Mouse (Mus musculus) small intestine, adult 2 months (tissue): Measurements from ENCODE around the gene Nrg3. TPM values are rescaled to one million over a fixed set of nuclear protein-coding genes. Genes with fewer than 3 reads are reported as not detected.

Source experiments
- H3K27ac ChIP-seq: fragments of 200-500 bp; 2 replicates; pipeline ENCODE4 v1.5.1; 2012; ENCODE audit warnings: low read depth, low read length, control low read depth, inconsistent platforms; ENCODE audit not compliant: insufficient read depth
- H3K27me3 ChIP-seq: fragments of 200-500 bp; 2 replicates; pipeline ENCODE4 v1.6.1; 2012; ENCODE audit warnings: mild to moderate bottlenecking, moderate library complexity, low read length, inconsistent platforms; ENCODE audit not compliant: control insufficient read depth, insufficient read depth
- H3K36me3 ChIP-seq: fragments of 200-500 bp; 2 replicates; pipeline ENCODE4 v1.6.1; 2012; ENCODE audit warnings: mild to moderate bottlenecking, low read length, control low read depth, inconsistent platforms; ENCODE audit not compliant: control insufficient read depth, insufficient read depth
- H3K4me1 ChIP-seq: fragments of 200-500 bp; 2 replicates; pipeline ENCODE4 v1.6.1; 2012; ENCODE audit warnings: low read length, inconsistent platforms, mixed read lengths; ENCODE audit not compliant: control insufficient read depth, insufficient read depth, insufficient read length
- H3K4me3 ChIP-seq: fragments of 200-500 bp; 2 replicates; pipeline ENCODE4 v1.5.1; 2012; ENCODE audit warnings: low read depth, mild to moderate bottlenecking, control low read depth, inconsistent platforms, low read length, moderate library complexity
- CTCF ChIP-seq: fragments of 200-500 bp; IDR thresholded peaks from 2 replicates; pipeline ENCODE4 v1.5.1; 2012; ENCODE audit warnings: low read depth, mild to moderate bottlenecking, control low read depth, inconsistent platforms, low read length, moderate library complexity, mixed read lengths; ENCODE audit not compliant: insufficient replicate concordance, insufficient read length; ENCODE audit errors: extremely low read depth
- POLR2A ChIP-seq: fragments of 200-500 bp; IDR thresholded peaks from 2 replicates; pipeline ENCODE4 v1.6.1; 2012; ENCODE audit warnings: low read depth, mild to moderate bottlenecking, control low read depth, inconsistent platforms, low read length, moderate library complexity
- WGBS: fragments of 180-500 bp; shearing (Covaris S2); methylation state at CpG from one replicate; pipeline ENCODE4 v1.1.7; 2018; 5-methylcytosine and 5-hydroxymethylcytosine counted together
- polyA plus RNA-seq: library from polyadenylated mRNA; depleted of rRNA; stranded (reverse); fragments of >200 nt; gene quantifications from 2 replicates; pipeline ENCODE4 v1.2.3, GENCODE M21; 2012

The Nrg3 gene
- polyA plus RNA-seq, 1 experiment: 0.18 TPM

- no peaks in the 10 kb centered on the region for H3K27me3 ChIP-seq
- H3K4me3 ChIP-seq: no peak overlapping the region
- H3K36me3 ChIP-seq: no peaks in the 10 kb centered on the region
- 75% methylated on average over 3 of the region's 3 CpGs for WGBS
- TF ChIP-seq POLR2A: no peak
- TF ChIP-seq CTCF: no peak
- no peaks in the 10 kb centered on the region for H3K4me1 ChIP-seq
- no peak overlapping the region for H3K27ac ChIP-seq
Observed at GRCm38 (mm10) chr14:39109566-39109965, 363.3 kb downstream of the Nrg3 start.

- no peak for TF ChIP-seq POLR2A
- TF ChIP-seq CTCF: no peak
- Histone ChIP-seq H3K4me1 (no peaks in the 10 kb centered on the region), H3K36me3 (no peaks in the 10 kb centered on the region), H3K27ac (no peak overlapping the region), H3K4me3 (no peak overlapping the region), H3K27me3 (no peaks in the 10 kb centered on the region)
- 88% methylated on average over 3 of the region's 3 CpGs for WGBS
Observed at GRCm38 (mm10) chr14:39106776-39107175, 366.1 kb downstream of the Nrg3 start.

- Histone ChIP-seq H3K4me3 (no peak overlapping the region), H3K4me1 (no peaks in the 10 kb centered on the region), H3K27ac (no peak overlapping the region), H3K36me3 (no peaks in the 10 kb centered on the region), H3K27me3 (no peaks in the 10 kb centered on the region)
- WGBS: 68% methylated on average over 1 of the region's 1 CpGs
- no peak for TF ChIP-seq CTCF
- TF ChIP-seq POLR2A: no peak
Observed at GRCm38 (mm10) chr14:39095219-39095618, 377.7 kb downstream of the Nrg3 start.

GRCm38 (mm10) chr14:39079461-39079860, 393.4 kb downstream of the Nrg3 start:
- no peaks in the 10 kb centered on the region for H3K27me3 ChIP-seq
- TF ChIP-seq CTCF (no peak), POLR2A (no peak)
- no peaks in the 10 kb centered on the region for H3K36me3 ChIP-seq
- H3K4me3 ChIP-seq: no peak overlapping the region
- no peaks in the 10 kb centered on the region for H3K4me1 ChIP-seq
- H3K27ac ChIP-seq: no peak overlapping the region
- 43% methylated on average over 1 of the region's 1 CpGs for WGBS

GRCm38 (mm10) chr14:39051542-39051941, 421.3 kb downstream of the Nrg3 start:
- Histone ChIP-seq H3K36me3 (no peaks in the 10 kb centered on the region), H3K4me3 (no peak overlapping the region), H3K27ac (no peak overlapping the region), H3K4me1 (no peaks in the 10 kb centered on the region), H3K27me3 (no peaks in the 10 kb centered on the region)
- TF ChIP-seq POLR2A (no peak), CTCF (no peak)
- 72% methylated on average over 2 of the region's 2 CpGs for whole genome bisulfite sequencing

GRCm38 (mm10) chr14:39049021-39049420, 423.9 kb downstream of the Nrg3 start:
- no peak overlapping the region for H3K4me3 ChIP-seq
- whole genome bisulfite sequencing: 56% methylated on average over 2 of the region's 2 CpGs
- no peaks in the 10 kb centered on the region for H3K36me3 ChIP-seq
- no peak for TF ChIP-seq CTCF
- TF ChIP-seq POLR2A: no peak
- no peaks in the 10 kb centered on the region for H3K4me1 ChIP-seq
- H3K27me3 ChIP-seq: no peaks in the 10 kb centered on the region
- H3K27ac ChIP-seq: no peak overlapping the region

GRCm38 (mm10) chr14:39044290-39044689, 428.6 kb downstream of the Nrg3 start:
- WGBS: 72% methylated on average over 1 of the region's 1 CpGs
- no peak for TF ChIP-seq POLR2A
- TF ChIP-seq CTCF: no peak
- no peak overlapping the region for H3K27ac ChIP-seq
- H3K4me3 ChIP-seq: no peak overlapping the region
- no peaks in the 10 kb centered on the region for H3K4me1 ChIP-seq
- H3K36me3 ChIP-seq: no peaks in the 10 kb centered on the region
- no peaks in the 10 kb centered on the region for H3K27me3 ChIP-seq

GRCm38 (mm10) chr14:39043793-39044192, 429.1 kb downstream of the Nrg3 start:
- Histone ChIP-seq H3K36me3 (no peaks in the 10 kb centered on the region), H3K4me1 (no peaks in the 10 kb centered on the region), H3K27me3 (no peaks in the 10 kb centered on the region), H3K27ac (no peak overlapping the region), H3K4me3 (no peak overlapping the region)
- 68% methylated on average over 3 of the region's 3 CpGs for WGBS
- TF ChIP-seq CTCF: no peak
- TF ChIP-seq POLR2A: no peak
